Mouse (Mus musculus) forebrain, postnatal 0 days (tissue): ENCODE results near the gene Abcd4. TPM values are rescaled to one million over a fixed set of nuclear protein-coding genes. Genes with fewer than 3 reads are reported as not detected.

Source experiments
- ATAC-seq: fragments of 200-750 bp; cut with Nextera tagmentation; 2 replicates; pipeline ENCODE4 v1.8.0; 2017; ENCODE audit warnings: mild to moderate bottlenecking, moderate library complexity
- DNase-seq: peaks from one replicate; pipeline ENCODE4 v3.0.0-alpha.2; 2015
- H3K27ac ChIP-seq: fragments of 300-500 bp; sonication (generic); 2 replicates; pipeline ENCODE4 v1.5.1; 2014; ENCODE audit warnings: low read depth, mild to moderate bottlenecking, antibody characterized with exemption, low read length, moderate library complexity, mixed read lengths
- H3K27me3 ChIP-seq: fragments of 300-500 bp; sonication (generic); 2 replicates; pipeline ENCODE4 v1.6.1; 2014; ENCODE audit warnings: mild to moderate bottlenecking, low read length, mixed read lengths; ENCODE audit not compliant: insufficient read depth
- H3K36me3 ChIP-seq: fragments of 300-500 bp; sonication (generic); 2 replicates; pipeline ENCODE4 v1.6.1; 2014; ENCODE audit warnings: mild to moderate bottlenecking, moderate library complexity; ENCODE audit not compliant: insufficient read depth
- H3K4me1 ChIP-seq: fragments of 300-500 bp; sonication (generic); 2 replicates; pipeline ENCODE4 v1.6.1; 2014; ENCODE audit warnings: antibody characterized with exemption; ENCODE audit not compliant: insufficient read depth
- H3K4me2 ChIP-seq: fragments of 300-500 bp; sonication (generic); 2 replicates; pipeline ENCODE4 v1.6.1; 2014; ENCODE audit warnings: low read depth, mild to moderate bottlenecking, moderate library complexity
- H3K4me3 ChIP-seq: fragments of 300-500 bp; sonication (generic); 2 replicates; pipeline ENCODE4 v1.5.1; 2014; ENCODE audit warnings: low read depth, low read length, mixed read lengths
- H3K9ac ChIP-seq: fragments of 300-500 bp; sonication (generic); 2 replicates; pipeline ENCODE4 v1.6.1; 2014; ENCODE audit warnings: mild to moderate bottlenecking
- H3K9me3 ChIP-seq: fragments of 300-500 bp; sonication (generic); 2 replicates; pipeline ENCODE4 v1.6.1; 2016; ENCODE audit warnings: low read length
- CTCF ChIP-seq: sonication (generic); IDR thresholded peaks from 2 replicates; pipeline ENCODE4 v1.5.1; 2016; ENCODE audit warnings: antibody characterized with exemption, control low read depth, low read depth
- WGBS: fragments of 180-500 bp; shearing (Covaris S2); extraction: QIAGEN DNeasy Blood & Tissue Kit; methylation state at CpG from one replicate; pipeline ENCODE4 v1.1.7; 2014; 5-methylcytosine and 5-hydroxymethylcytosine counted together
- polyA plus RNA-seq: library from polyadenylated mRNA; unstranded; fragments of >200 nt; fragmentation: Nextera tagmentation; extraction: Ambion mirVana; gene quantifications from 2 replicates; pipeline ENCODE4 v1.2.1, GENCODE M21; 2015
- total RNA-seq: library from RNA; depleted of rRNA; stranded (reverse); fragments of >200 nt; gene quantifications from 2 replicates; pipeline ENCODE4 v1.2.3, GENCODE M21; 2014; rRNA removed

The Abcd4 gene
- total and polyA plus RNA-seq, 2 experiments from 2014 or later: 6.7 to 8.0 TPM

DNA sequence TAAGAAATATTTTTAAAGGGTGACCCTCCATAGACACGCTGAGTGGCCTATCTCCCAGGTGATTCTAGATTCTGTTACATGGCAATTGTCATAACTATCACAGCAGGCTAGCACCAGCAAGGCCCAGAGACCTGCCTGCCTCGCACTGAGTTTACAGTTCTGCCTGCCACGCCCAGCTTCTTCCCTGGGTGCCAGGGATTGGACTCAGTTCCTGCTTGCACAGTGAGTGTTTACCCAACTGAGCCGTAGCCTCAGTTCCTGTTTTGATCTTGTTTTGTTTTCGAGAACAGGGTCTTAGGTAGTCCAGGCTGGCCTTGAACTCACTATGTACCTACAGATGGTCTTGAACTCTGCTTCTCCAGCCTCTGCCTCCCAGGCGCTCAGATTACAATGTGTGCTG lies 49.6 kb downstream of the Abcd4 start:
- no peak for ATAC-seq
- H3K27me3 ChIP-seq: peaks cover 25% of the 10 kb centered on the region
- WGBS: 87% methylated on average over 6 of the region's 6 CpGs
- no peak overlapping the region for H3K27ac ChIP-seq
- no peaks in the 10 kb centered on the region for H3K4me1 ChIP-seq
- H3K9me3 ChIP-seq: no peaks in the 10 kb centered on the region
- no peaks in the 10 kb centered on the region for H3K36me3 ChIP-seq
- no peak overlapping the region for H3K4me2 ChIP-seq
- no peak overlapping the region for H3K4me3 ChIP-seq
- H3K9ac ChIP-seq: no peak overlapping the region
- no peak for DNase-seq
- no peak for TF ChIP-seq CTCF

DNA sequence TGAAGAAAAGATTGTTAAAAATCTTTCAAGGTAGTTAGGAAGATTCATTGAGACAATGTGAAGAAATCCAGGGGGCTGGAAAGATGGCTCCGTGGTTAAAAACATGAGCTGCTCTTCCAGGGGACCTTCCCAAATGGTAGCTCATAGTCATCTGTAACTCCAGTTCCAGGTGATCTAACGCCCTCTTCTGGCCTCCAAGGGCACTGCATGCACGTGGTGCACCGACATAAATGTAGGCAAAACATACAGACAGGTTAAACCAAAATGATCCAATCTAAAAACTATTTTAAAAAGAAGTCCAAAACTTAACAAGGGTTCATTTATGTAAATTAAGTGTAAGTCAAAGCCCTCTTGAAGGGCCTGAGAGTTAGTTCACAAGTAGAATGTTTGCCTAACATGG lies 54.7 kb downstream of the Abcd4 start:
- DNase-seq: no peak
- Histone ChIP-seq H3K4me2 (no peak overlapping the region), H3K4me1 (no peaks in the 10 kb centered on the region), H3K27me3 (no peaks in the 10 kb centered on the region), H3K36me3 (no peaks in the 10 kb centered on the region), H3K9me3 (no peaks in the 10 kb centered on the region), H3K4me3 (no peak overlapping the region), H3K27ac (no peak overlapping the region), H3K9ac (no peak overlapping the region)
- 41% methylated on average over 4 of the region's 4 CpGs for WGBS
- ATAC-seq: no peak
- TF ChIP-seq CTCF: peak; percentile 27

DNA sequence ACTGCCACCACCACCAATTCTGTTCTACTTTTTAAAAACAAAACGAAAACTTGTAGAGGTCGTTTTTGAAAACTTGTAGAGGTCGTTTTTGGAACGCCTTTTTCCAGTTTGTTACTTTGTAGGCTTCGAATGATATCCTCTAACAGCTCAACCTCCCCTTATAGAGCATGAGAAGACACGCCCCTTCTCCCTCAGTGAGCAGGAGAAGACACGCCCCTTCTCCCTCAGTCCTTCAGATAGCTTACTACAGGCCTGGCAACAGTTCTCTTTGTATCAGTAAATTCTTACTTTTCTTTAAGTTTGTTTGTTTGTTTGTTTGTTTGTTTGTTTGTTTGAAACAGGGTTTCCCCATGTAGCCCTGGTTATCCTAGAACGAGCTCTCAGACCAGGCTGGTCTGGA lies 62.0 kb downstream of the Abcd4 start:
- no peaks in the 10 kb centered on the region for H3K4me1 ChIP-seq
- WGBS: 69% methylated on average over 8 of the region's 8 CpGs
- H3K9me3 ChIP-seq: no peaks in the 10 kb centered on the region
- no peak overlapping the region for H3K4me2 ChIP-seq
- DNase-seq (no peak), ATAC-seq (no peak)
- H3K27me3 ChIP-seq: no peaks in the 10 kb centered on the region
- no peak overlapping the region for H3K4me3 ChIP-seq
- no peak overlapping the region for H3K27ac ChIP-seq
- H3K9ac ChIP-seq: no peak overlapping the region
- no peak for TF ChIP-seq CTCF
- no peaks in the 10 kb centered on the region for H3K36me3 ChIP-seq

Other genes starting within 250 kb of the Abcd4 start
- 12.5 and 14.0 TPM in 2 replicates for gene Entpd5, start 208.4 kb downstream of the Abcd4 start, total RNA-seq
- 9.5 and 12.4 TPM in 2 replicates for gene Entpd5, start 208.4 kb downstream of the Abcd4 start, polyA plus RNA-seq
- 3.0 and 4.0 TPM in 2 replicates for gene Bbof1, start 208.3 kb downstream of the Abcd4 start, total RNA-seq
- 2.3 and 3.0 TPM in 2 replicates for gene Bbof1, start 208.3 kb downstream of the Abcd4 start, polyA plus RNA-seq
- gene Rnf113a2, start 200.2 kb downstream of the Abcd4 start, total RNA-seq: 15.5 and 16.5 TPM in 2 replicates
- 20.3 and 20.4 TPM in 2 replicates for gene Rnf113a2, start 200.2 kb downstream of the Abcd4 start, polyA plus RNA-seq
- gene Aldh6a1, start 166.4 kb downstream of the Abcd4 start, total RNA-seq: 29.8 and 35.9 TPM in 2 replicates
- gene Aldh6a1, start 166.4 kb downstream of the Abcd4 start, polyA plus RNA-seq: 28.8 and 33.9 TPM in 2 replicates
- gene Lin52, start 166.0 kb downstream of the Abcd4 start, total RNA-seq: 18.2 and 22.1 TPM in 2 replicates
- 18.1 and 23.6 TPM in 2 replicates for gene Lin52, start 166.0 kb downstream of the Abcd4 start, polyA plus RNA-seq
- 0.46 and 0.67 TPM in 2 replicates for gene Vsx2, start 47.7 kb downstream of the Abcd4 start, total RNA-seq
- 0.05 and 0.10 TPM in 2 replicates for gene Vsx2, start 47.7 kb downstream of the Abcd4 start, polyA plus RNA-seq
- gene Vrtn, start 23.6 kb upstream of the Abcd4 start, total RNA-seq: not detected in 2 replicates
- gene Vrtn, start 23.6 kb upstream of the Abcd4 start, polyA plus RNA-seq: 0.06 TPM in 2 replicates
- gene Syndig1l, start 81.4 kb upstream of the Abcd4 start, total RNA-seq: 17.6 and 21.1 TPM in 2 replicates
- gene Syndig1l, start 81.4 kb upstream of the Abcd4 start, polyA plus RNA-seq: 11.3 and 12.3 TPM in 2 replicates
- gene Npc2, start 155.7 kb upstream of the Abcd4 start, total RNA-seq: 42.5 and 49.8 TPM in 2 replicates
- gene Npc2, start 155.7 kb upstream of the Abcd4 start, polyA plus RNA-seq: 56.1 and 64.2 TPM in 2 replicates
- gene Isca2, start 155.8 kb upstream of the Abcd4 start, total RNA-seq: 58.8 and 68.1 TPM in 2 replicates
- gene Isca2, start 155.8 kb upstream of the Abcd4 start, polyA plus RNA-seq: 112 and 114 TPM in 2 replicates